Mouse (Mus musculus) thymus, postnatal 4 days (tissue): ENCODE results near the gene Loxl3.

ENCODE experiments used
- DNase-seq: peaks from one replicate; pipeline ENCODE4 v3.0.0; 2021

The Loxl3 gene

GRCm38 (mm10) chr6:83054074-83054851, 20.3 kb downstream of the Loxl3 start, which contains the start of gene Aup1:
Gene Aup1, plus strand, starts transcription at chr6:83054521.
- peak; percentile 96 for DNase-seq

- DNase-seq = peak; percentile 78
These were observed 21.0 kb downstream of the Loxl3 start, which contains the start of gene Htra2 for GRCm38 (mm10) chr6:83054871-83055431. Gene Htra2, minus strand, starts transcription at chr6:83055273.

DNA sequence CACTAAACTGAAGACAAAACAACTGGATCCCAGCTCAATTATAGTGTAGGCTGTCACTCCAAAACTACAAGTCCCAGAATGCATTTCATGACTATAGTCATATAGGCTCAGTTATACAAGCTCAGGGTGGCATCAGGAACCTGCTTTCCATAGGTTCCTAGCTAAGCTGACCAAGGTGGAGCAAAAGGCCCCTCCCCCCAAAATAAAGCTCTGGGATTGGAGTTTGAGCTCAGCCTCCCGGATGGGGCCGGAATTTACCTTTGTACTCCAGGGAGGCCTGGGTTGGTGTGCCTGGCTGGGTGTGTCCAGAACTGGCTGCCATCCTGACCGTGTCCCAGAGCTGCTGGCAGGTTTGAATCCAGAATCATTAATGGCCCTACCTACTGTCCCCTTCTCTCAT, 23.8 kb downstream of the Loxl3 start, which contains the start of gene Dqx1:
Dqx1 (plus strand) TSS at position 55 of the 400 bp plus-strand sequence.
- DNase-seq = no peak

- DNase-seq = no peak
These were observed 24.8 kb downstream of the Loxl3 start for GRCm38 (mm10) chr6:83058725-83059124.

DNA sequence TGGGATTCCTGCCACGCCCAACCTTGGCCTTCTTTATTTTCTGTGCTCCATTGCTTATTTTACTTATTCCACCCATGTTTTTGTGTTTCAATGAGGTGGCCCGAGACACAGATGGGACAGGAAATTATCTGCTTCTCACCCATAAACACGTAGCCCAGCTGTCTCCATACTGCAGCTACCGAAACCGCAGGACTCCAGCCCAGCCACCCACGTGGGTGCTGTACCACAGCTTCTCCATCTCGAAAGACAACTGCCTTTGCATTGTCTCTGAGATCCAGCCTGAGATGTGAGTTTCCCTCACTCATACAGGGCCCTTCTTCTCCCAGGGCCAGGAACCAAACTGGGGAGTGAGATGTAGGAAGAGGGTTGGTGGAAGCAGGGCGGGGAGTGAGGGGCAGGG, 32.0 kb downstream of the Loxl3 start:
- peak; percentile 41 for DNase-seq

DNA sequence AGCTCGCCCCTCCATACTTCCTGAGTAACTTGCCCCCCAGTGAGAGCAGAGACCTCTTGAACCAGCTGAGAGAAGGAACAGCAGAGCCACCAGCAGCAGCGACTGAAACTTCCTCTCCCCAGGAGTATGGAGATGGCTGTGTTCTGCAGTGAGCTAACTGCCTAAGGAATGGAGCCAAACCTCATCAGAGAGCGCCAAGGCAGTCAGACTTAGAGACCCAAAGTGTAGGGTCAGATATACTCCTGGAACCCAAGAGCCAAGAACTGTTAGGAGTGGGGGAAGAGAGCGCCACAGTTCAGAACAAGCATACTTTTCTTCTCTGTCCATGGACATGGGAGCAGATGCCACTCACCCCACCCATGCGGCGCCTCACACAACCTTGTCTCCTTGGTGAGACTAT, 32.5 kb downstream of the Loxl3 start:
- no peak for DNase-seq

DNA sequence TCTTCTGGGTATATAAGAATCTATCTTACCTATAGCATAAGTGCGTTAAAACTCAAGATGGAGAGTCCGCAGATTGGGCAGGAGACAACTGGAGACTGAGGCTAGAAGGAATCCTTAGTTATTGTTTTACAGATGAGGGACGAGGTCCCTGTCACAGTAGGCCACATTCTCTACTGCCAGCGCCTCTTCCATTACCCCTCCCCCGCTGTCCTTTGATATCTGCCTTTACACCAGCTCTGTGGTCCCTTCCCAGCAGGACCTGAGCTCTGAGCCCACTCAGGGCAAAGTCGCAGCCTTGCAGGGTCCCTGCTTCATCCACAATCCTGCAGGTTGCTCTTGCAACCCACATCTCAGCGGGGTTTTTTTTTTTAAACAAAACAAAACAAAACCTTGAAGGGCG, 34.2 kb downstream of the Loxl3 start:
- no peak for DNase-seq

DNA sequence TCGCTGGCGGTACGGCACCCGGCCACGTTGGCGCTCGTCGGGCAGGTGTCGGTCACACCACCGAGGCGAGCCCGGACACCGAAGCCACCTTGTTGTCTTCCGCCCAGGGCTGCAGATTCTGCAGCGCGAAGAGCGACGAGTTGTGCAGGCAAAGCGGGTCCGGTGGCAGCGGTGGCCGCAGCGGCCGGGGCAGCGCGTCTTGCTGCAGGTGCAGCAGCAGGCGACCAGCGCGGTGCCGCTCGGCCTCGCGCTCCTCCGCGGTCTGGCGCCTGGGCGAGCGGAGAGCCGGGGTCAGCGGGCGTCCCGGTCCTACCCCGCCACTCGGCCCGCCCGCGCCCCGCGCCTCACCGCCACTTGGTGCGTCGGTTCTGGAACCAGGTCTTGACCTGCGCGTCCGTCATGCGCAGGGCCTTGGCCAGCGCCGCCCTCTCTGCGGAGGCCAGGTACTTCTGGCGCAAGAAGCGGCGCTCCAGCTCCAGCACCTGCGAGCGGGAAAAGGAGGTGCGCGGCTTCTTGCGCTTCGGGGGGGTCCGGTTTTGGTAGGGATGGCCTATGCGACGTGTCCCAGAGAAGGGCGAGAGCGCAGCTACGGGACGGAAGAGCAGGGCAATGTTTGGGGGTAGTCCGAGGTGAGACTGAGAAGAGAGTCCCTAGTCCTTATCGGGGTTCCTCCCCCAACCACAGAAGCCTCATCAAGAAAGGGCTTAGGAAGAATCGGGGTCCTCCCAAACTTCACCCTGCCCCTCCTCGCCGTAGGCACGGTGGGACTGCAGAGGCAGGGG, 34.9 kb downstream of the Loxl3 start:
- no peak for DNase-seq

GRCm38 (mm10) chr6:83069488-83070246, 35.7 kb downstream of the Loxl3 start:
- peak; percentile 38 for DNase-seq

GRCm38 (mm10) chr6:83070247-83070310, 36.1 kb downstream of the Loxl3 start, which contains the start of gene Tlx2:
Gene Tlx2, minus strand, starts transcription at chr6:83070293.
- no peak for DNase-seq

GRCm38 (mm10) chr6:83070311-83071219, 36.6 kb downstream of the Loxl3 start:
- peak; percentile 58 for DNase-seq

GRCm38 (mm10) chr6:83071220-83071619, 37.2 kb downstream of the Loxl3 start:
- DNase-seq = no peak

- DNase-seq = peak; percentile 52
These were observed 41.0 kb downstream of the Loxl3 start for GRCm38 (mm10) chr6:83074979-83075378.

GRCm38 (mm10) chr6:83077630-83078323, 43.8 kb downstream of the Loxl3 start, which contains the start of gene Pcgf1:
Gene Pcgf1, plus strand, starts transcription at chr6:83077869.
- no peak for DNase-seq

DNA sequence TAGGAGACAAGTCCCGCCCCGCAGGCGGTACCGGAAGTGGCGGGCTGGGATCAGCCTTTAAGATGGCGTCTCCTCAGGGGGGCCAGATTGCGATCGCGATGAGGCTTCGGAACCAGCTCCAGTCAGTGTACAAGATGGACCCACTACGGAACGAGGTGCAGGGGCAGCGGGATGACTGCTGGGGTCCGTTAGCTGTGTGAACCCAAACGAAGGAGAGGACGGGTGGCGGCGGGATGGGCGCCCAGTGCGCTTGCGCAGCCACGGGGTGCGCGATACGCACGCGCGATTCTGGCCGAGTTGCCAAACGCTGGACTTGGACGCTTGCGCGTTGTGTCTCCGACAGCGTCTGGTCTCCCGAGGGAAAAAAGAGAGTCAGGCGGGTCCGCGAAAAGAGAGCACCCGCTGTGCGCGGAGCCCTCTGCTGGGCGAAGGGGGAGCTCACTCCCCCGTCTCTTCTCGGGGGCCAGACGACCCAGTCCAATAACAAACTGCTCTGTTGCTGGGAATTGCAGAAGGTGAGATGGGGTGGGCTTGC, 44.4 kb downstream of the Loxl3 start:
- peak; percentile 100 for DNase-seq

DNA sequence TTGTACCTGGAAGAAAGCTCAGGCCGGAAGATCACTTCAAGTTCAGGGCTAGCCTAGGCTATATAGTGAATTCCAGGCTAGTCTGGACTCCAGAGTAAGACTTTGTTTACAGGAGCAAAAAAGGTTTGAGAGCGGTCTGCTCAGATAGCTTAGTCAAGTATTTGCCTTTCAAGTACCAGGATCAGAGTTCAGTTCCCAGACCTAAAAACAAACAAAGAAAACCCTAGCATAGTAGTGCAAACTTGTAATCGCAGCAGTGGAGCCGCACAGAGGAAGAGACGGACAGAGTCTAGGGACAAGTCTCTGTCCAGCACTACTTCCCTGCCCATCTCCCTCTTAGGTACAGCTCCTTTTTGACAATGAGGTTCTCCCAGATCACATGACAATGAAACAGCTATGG, 46.2 kb downstream of the Loxl3 start:
- DNase-seq = no peak

DNA sequence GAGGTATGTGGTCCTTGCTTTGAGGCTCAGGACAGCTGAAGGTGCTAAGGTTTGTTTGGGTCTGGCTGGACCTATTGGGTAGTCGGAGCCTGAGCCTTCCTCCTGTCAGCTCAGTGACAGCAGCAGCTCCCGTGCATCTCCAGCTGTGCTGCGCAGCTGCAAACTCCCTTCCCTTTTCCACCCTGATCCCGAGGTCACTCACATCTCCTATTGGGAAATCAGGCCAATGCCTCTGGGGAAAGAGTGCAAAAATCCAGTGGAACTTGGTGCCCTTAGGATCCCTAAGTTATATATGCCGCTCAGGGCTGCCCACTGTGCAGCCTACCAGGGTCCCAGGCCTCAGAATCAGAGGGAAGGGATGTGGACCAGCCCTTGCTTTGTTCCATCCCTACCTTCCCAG, 49.5 kb downstream of the Loxl3 start:
- no peak for DNase-seq

GRCm38 (mm10) chr6:83084477-83084876, 50.5 kb downstream of the Loxl3 start:
- DNase-seq = no peak

DNA sequence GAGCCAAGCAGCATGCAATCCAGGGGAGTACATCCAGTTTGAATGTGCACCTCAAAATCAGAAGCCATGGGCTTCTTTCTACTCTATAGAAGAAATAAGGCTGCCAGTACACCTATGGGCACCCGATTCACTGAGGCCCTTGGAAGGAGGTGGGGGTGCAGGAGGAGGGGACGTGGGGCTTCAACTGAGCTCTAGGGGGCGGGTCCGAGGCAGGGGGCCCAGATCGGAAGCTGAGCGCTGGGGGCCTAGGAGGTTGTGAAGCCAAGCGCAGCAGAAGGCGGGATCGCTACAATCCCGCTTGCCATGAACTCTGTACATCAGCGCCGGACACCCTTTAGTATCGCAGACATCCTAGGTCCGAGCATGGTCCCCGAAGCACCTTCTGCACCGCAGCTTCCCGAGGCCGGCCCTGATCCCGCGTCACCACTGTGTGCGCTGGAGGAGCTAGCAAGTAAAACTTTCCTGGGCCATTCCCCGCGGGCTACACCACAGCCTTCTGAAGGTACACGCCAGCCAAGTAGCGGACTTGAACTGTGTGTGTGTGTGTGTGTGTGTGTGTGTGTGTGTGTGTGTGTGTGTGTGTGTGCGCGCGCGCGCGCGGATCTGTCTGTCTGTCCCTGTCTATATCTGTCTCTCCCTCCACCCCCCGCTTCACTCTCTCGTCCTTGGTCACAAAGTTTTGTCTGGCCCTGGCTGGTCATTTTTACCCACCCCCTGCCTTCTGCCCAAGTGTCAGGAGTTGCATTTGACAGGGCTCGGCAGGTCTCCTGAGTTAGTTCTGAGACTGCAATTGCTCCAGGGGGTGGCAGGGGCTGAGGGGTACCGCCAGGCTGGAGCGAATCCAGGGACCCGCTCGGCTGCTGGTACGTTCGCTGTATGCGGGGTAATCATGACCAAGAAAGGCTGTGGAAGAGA, 52.4 kb downstream of the Loxl3 start, which contains the start of gene Lbx2:
Lbx2 (plus strand) TSS at position 247 of the 915 bp plus-strand sequence.
- peak; percentile 70 for DNase-seq
